15 mouse cellular contexts compared by ENCODE assay signal in the genomic region with DNA sequence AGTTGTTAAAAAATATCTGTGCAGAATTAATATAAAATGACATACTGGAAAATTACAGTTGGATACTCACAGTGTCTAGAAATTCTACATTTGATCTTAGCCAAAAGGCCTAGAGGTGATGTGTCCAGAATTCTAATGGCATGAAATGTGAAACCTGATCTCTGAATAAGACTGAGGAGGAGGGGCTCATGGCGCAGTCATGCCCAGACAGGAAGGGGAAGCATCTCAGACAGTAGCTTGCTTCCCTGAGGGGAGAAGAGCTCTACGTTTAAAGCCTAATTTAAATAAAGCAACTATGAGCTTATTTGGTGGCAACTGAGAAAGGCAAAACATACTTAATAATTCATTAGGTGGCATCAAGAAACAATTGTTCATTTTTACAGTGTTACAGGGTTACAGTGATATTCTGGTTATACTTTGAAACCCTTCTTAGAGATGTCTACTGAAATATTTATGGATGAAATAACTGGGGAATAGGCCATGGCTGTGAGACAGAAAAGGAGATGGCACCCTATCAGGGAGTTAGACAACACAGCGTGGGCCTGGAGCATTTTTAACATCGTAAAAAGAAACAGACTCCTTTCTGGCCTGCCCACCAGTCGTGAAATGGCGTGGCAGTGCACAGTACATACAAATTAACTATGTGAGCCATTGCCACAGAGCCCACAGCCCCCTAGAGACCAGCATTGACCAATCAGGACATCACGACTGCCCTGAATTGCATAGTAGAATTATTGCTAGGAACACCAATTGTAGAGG. TPM values are rescaled to one million over a fixed set of nuclear protein-coding genes. Genes with fewer than 3 reads are reported as not detected.
DNase-seq lines count a peak whose midpoint lies in the region; ATAC-seq and TF ChIP-seq lines count a peak whose summit lies in the region.
"Had no signal": no experiment of that assay in that cellular context is flagged by ENCODE, and none has a peak within 500 bp of the region (broad histone marks: within the 10 kb centered on the region; RNA-seq: fewer than 3 reads in every experiment).

No protein-coding gene starts in this region.

- TF ChIP-seq POLR2A in embryonic fibroblast, embryonic 13.5 days (IDR thresholded peaks at IDR 0.05; ENCODE audit: low read depth, low read length), result no peak

- TF ChIP-seq CTCF in G1E (IDR thresholded peaks at IDR 0.05; ENCODE audit: low read depth, low read length), result no peak
- no peak for TF ChIP-seq CTCF in embryonic fibroblast, embryonic 13.5 days (IDR thresholded peaks at IDR 0.05; ENCODE audit: borderline replicate concordance, insufficient read depth, low read length)

- H3K9me3 ChIP-seq in G1E (replicated peaks), result peaks cover 5% of the 10 kb centered on the region; the same call in 1 of the 2 replicates
- H3K9me3 ChIP-seq: embryonic facial prominence, embryonic 13.5 days; heart, embryonic 10.5 days had no signal

- 0 out of 2 replicates have a peak overlapping the region, but pooled peaks have one; percentile 5 for H3K27ac ChIP-seq in embryonic fibroblast, embryonic 13.5 days (ENCODE audit: insufficient read depth, low read length)
- H3K27ac ChIP-seq: embryonic facial prominence, embryonic 13.5 days; heart, embryonic 10.5 days had no signal

- peaks cover 28% of the 10 kb centered on the region for H3K4me1 ChIP-seq in G1E (ENCODE audit: insufficient read depth, low read depth, low read length)
- H3K4me1 ChIP-seq in embryonic fibroblast, embryonic 13.5 days (ENCODE audit: control insufficient read depth, insufficient read depth, low read length), result no peaks in the 10 kb centered on the region; the same call in 1 of the 2 replicates
- H3K4me1 ChIP-seq: embryonic facial prominence, embryonic 13.5 days; heart, embryonic 10.5 days had no signal

- DNase-seq in 416B (ENCODE audit: low read depth), result peak; percentile 73
- DNase-seq in G1E (ENCODE audit: low spot score), result peak; percentile 10
- DNase-seq in mesoderm, embryonic 11.5 days (ENCODE audit: low read depth, low spot score), result peak; percentile 21
- no peak for DNase-seq in retina, embryonic 14.5 days (ENCODE audit: low spot score)
- DNase-seq in heart, postnatal 10 days, result no peak
- DNase-seq in kidney, postnatal 10 days, result no peak
- DNase-seq: lung, adult 2 months; right cerebral cortex, postnatal 14 days had no signal

- intact Hi-C loops in heart, postnatal 10 days (cut with DNase I), result loop anchor here (5.0 kb wide), 1 partner anchor 1118 kb away; no protein-coding TSS in a partner anchor

- ATAC-seq in G1E (ENCODE audit: extremely low read depth, insufficient number of reproducible peaks, low FRiP score, poor library complexity, severe bottlenecking), result peak; percentile 15; the same call in 1 of the 2 replicates
- no peak for ATAC-seq in monocyte, adult 5-6 weeks (replicated peaks; ENCODE audit: insufficient number of reproducible peaks, low FRiP score, low TSS enrichment, poor library complexity, severe bottlenecking)
- ATAC-seq: intestine, embryonic 16.5 days had no signal

- H3K4me3 ChIP-seq in G1E (ENCODE audit: low read depth, low read length), result no peak overlapping the region
- no peak overlapping the region for H3K4me3 ChIP-seq in embryonic fibroblast, embryonic 13.5 days (ENCODE audit: insufficient read depth, low read length)
- H3K4me3 ChIP-seq: embryonic facial prominence, embryonic 13.5 days; heart, embryonic 10.5 days had no signal

- no peaks in the 10 kb centered on the region for H3K36me3 ChIP-seq in G1E (replicated peaks)
- H3K36me3 ChIP-seq: embryonic facial prominence, embryonic 13.5 days; heart, embryonic 10.5 days had no signal

- H3K27me3 ChIP-seq in G1E (ENCODE audit: insufficient read depth, low read length), result peaks cover 11% of the 10 kb centered on the region
- H3K27me3 ChIP-seq: embryonic facial prominence, embryonic 13.5 days had no signal

RNA-seq across cellular contexts. Expression of gene Card6, which starts 19.3 kb away (rescaled TPM):
- total RNA-seq in G1E (2014; fragmentation: Nextera tagmentation), result 19.2 and 20.8 TPM in 2 replicates
- total RNA-seq in G1E (2017), result 6.0 and 7.5 TPM in 2 replicates
- 1.9 and 2.0 TPM in 2 replicates for polyA plus RNA-seq in G1E (2012)
- polyA plus RNA-seq in embryonic fibroblast, embryonic 13.5 days (2011; ENCODE audit: insufficient read length, low read depth, missing spikeins), result 1.8 TPM in 2 replicates
- total RNA-seq in monocyte, adult 5-6 weeks (2017), result 8.2 to 42.9 TPM (median 22.5 TPM) in 3 replicates
- 1 to 10 TPM; 5.6 to 6.7 TPM for total RNA-seq in heart, postnatal 10 days (2021)

RNA-seq across cellular contexts. Expression of gene C7, which starts 25.5 kb away (rescaled TPM):
- total RNA-seq in G1E (2014; fragmentation: Nextera tagmentation) (not detected in 2 replicates), G1E (2017) (0.05 TPM in 1 of 2 replicates, not detected in the other)
- not detected in 2 replicates for polyA plus RNA-seq in G1E (2012)
- polyA plus RNA-seq in embryonic fibroblast, embryonic 13.5 days (2011; ENCODE audit: insufficient read length, low read depth, missing spikeins), result 0.19 TPM in 1 of 2 replicates, not detected in the other
- not detected in 3 replicates for total RNA-seq in monocyte, adult 5-6 weeks (2017)
- under 1 TPM; 0.19 to 0.27 TPM for total RNA-seq in heart, postnatal 10 days (2021)
- polyA plus RNA-seq: embryonic facial prominence, embryonic 13.5 days; limb, embryonic 11.5 days; stomach, embryonic 14.5 days had no signal

RNA-seq across cellular contexts. Expression of gene Rpl37, which starts 27.4 kb away (rescaled TPM):
- 374 and 438 TPM in 2 replicates for total RNA-seq in G1E (2014; fragmentation: Nextera tagmentation)
- 1,244 and 1,575 TPM in 2 replicates for total RNA-seq in G1E (2017)
- polyA plus RNA-seq in G1E (2012), result 48.0 and 51.7 TPM in 2 replicates
- 606 and 706 TPM in 2 replicates for polyA plus RNA-seq in embryonic fibroblast, embryonic 13.5 days (2011; ENCODE audit: insufficient read length, low read depth, missing spikeins)
- total RNA-seq in monocyte, adult 5-6 weeks (2017), result 582 to 671 TPM (median 653 TPM) in 3 replicates
- total RNA-seq in heart, postnatal 10 days (2021), result 100 to 1,000 TPM; 233 to 262 TPM

RNA-seq across cellular contexts. Expression of gene Prkaa1, which starts 54.6 kb away (rescaled TPM):
- 109 and 121 TPM in 2 replicates for total RNA-seq in G1E (2014; fragmentation: Nextera tagmentation)
- 66.7 and 79.5 TPM in 2 replicates for total RNA-seq in G1E (2017)
- 4.5 and 5.8 TPM in 2 replicates for polyA plus RNA-seq in G1E (2012)
- 32.0 and 41.2 TPM in 2 replicates for polyA plus RNA-seq in embryonic fibroblast, embryonic 13.5 days (2011; ENCODE audit: insufficient read length, low read depth, missing spikeins)
- 22.9 to 33.6 TPM (median 26.5 TPM) in 3 replicates for total RNA-seq in monocyte, adult 5-6 weeks (2017)
- total RNA-seq in heart, postnatal 10 days (2021), result 10 to 100 TPM; 16.9 to 18.4 TPM

Comparison
In these comparisons a context has a peak if more than half of its experiments do, and no peak if none do; other contexts are left out.
1. DNase-seq: peak in 416B (single experiment), G1E (single experiment) and mesoderm, embryonic 11.5 days (single experiment); none in retina, embryonic 14.5 days (single experiment), heart, postnatal 10 days (0 of 2) and kidney, postnatal 10 days (single experiment).